Mouse (Mus musculus): Measurements from ENCODE around the gene Trmt2b.
"Not testable (repeated sequence)": the region's sequence is repeated elsewhere in the genome, so short reads cannot be mapped to it uniquely, and the experiment has no call there.

GRCm38 (mm10) chrX:134187201-134187600 is 89.6 kb downstream of the Trmt2b start, which contains the start of gene Arl13a:
- not testable (repeated sequence) for TF ChIP-seq POLR2A (IDR thresholded peaks at IDR 0.05; ENCODE audit: borderline replicate concordance, insufficient read depth, low read length); CTCF (IDR thresholded peaks at IDR 0.05; ENCODE audit: borderline replicate concordance, insufficient read depth, low read depth, low read length)
